Mouse (Mus musculus) central nervous system, embryonic 11.5 days (tissue): ENCODE results near the gene Zfp560. TPM values are rescaled to one million over a fixed set of nuclear protein-coding genes. Genes with fewer than 3 reads are reported as not detected.

Source experiments
- polyA plus RNA-seq: library from polyadenylated mRNA; depleted of rRNA; stranded (reverse); fragments of >200 nt; gene quantifications from 2 replicates; pipeline ENCODE4 v1.2.3, GENCODE M21; 2012; rRNA removed

Gene Zfp560
- polyA plus RNA-seq, result 8.4 and 25.4 TPM in 2 replicates

GRCm38 (mm10) chr9:20384532-20385342, at the start of gene Zfp560:
Zfp560 (minus strand) TSS chr9:20385177.

GRCm38 (mm10) chr9:20335994-20336393, 49.0 kb downstream of the Zfp560 start, which contains the start of gene Olfr18:
Olfr18 (minus strand) TSS chr9:20336094.

GRCm38 (mm10) chr9:20298232-20298631, 86.7 kb downstream of the Zfp560 start, which contains the start of gene Olfr873:
Olfr873 (plus strand) TSS chr9:20298532.

Other genes with a start within 250 kb of the Zfp560 start
- gene Olfr870, start 211.1 kb downstream of the Zfp560 start, polyA plus RNA-seq, result not detected in 2 replicates
- not detected in 2 replicates for gene Olfr871, start 173.0 kb downstream of the Zfp560 start, polyA plus RNA-seq
- not detected in 2 replicates for gene Olfr872, start 148.1 kb downstream of the Zfp560 start, polyA plus RNA-seq
- gene Olfr39, start 102.8 kb downstream of the Zfp560 start, polyA plus RNA-seq, result not detected in 2 replicates
- gene Olfr873, start 86.6 kb downstream of the Zfp560 start, polyA plus RNA-seq, result not detected in 2 replicates
- 0.02 TPM in 1 of 2 replicates, not detected in the other for gene Olfr18, start 49.1 kb downstream of the Zfp560 start, polyA plus RNA-seq
- gene Zfp26, start 75.0 kb upstream of the Zfp560 start, polyA plus RNA-seq, result 14.0 and 22.5 TPM in 2 replicates
- gene Zfp426, start 107.6 kb upstream of the Zfp560 start, polyA plus RNA-seq, result 22.6 and 29.3 TPM in 2 replicates
- 48.9 and 75.4 TPM in 2 replicates for gene Zfp266, start 136.2 kb upstream of the Zfp560 start, polyA plus RNA-seq
- gene Zfp846, start 196.1 kb upstream of the Zfp560 start, polyA plus RNA-seq, result 9.9 and 17.5 TPM in 2 replicates